Mouse (Mus musculus) left cerebral cortex, adult 2 months (tissue): ENCODE data around the gene Nupr1l. TPM values are rescaled to one million over a fixed set of nuclear protein-coding genes. Genes with fewer than 3 reads are reported as not detected.

Experiments used
- DNase-seq, 2 experiments: peaks; one replicate each; pipeline ENCODE4 v3.0.0; 2021 to 2022; ENCODE audit warnings: low spot score in 2 of 2, mixed read lengths in 1 of 2; ENCODE audit errors: extremely low spot score in 1 of 2
- H3K27ac ChIP-seq: fragments of 200-600 bp; 2 replicates; pipeline ENCODE4 v1.8.1; 2022
- H3K4me3 ChIP-seq: fragments of 200-600 bp; 2 replicates; pipeline ENCODE4 v1.8.1; 2022
- CTCF ChIP-seq: fragments of 200-600 bp; IDR thresholded peaks from 2 replicates; pipeline ENCODE4 v1.8.1; 2022; ENCODE audit warnings: antibody characterized with exemption, mild to moderate bottlenecking, moderate library complexity
- intact Hi-C: fragments of 180-260 bp; cut with DNase I; formaldehyde crosslinking; loops from one replicate; pipeline ENCODE4 v1.15.1; 2025
- long read RNA-seq, 2 experiments: library from polyadenylated mRNA; stranded (forward); transcript quantifications; one replicate each; pipeline ENCODE4 v2.0.0; 2021; ENCODE audit warnings: borderline mapping rate in 2 of 2
- total RNA-seq, 2 experiments: library from RNA; stranded (reverse); gene quantifications; 2 replicates each; pipeline ENCODE4 v1.2.3; 2021

Gene Nupr1l
- 1 to 10 TPM in 1 of 2 experiments, under 1 TPM in 1; 0.61 to 3.1 TPM for total RNA-seq
- long read RNA-seq, experiment 1, partial matches to known transcripts = 0 of 2 reads
- long read RNA-seq, experiment 1, other reads (novel, unspliced or antisense) = 0 of 2 reads
- long read RNA-seq, experiment 2 = 0 reads

DNA sequence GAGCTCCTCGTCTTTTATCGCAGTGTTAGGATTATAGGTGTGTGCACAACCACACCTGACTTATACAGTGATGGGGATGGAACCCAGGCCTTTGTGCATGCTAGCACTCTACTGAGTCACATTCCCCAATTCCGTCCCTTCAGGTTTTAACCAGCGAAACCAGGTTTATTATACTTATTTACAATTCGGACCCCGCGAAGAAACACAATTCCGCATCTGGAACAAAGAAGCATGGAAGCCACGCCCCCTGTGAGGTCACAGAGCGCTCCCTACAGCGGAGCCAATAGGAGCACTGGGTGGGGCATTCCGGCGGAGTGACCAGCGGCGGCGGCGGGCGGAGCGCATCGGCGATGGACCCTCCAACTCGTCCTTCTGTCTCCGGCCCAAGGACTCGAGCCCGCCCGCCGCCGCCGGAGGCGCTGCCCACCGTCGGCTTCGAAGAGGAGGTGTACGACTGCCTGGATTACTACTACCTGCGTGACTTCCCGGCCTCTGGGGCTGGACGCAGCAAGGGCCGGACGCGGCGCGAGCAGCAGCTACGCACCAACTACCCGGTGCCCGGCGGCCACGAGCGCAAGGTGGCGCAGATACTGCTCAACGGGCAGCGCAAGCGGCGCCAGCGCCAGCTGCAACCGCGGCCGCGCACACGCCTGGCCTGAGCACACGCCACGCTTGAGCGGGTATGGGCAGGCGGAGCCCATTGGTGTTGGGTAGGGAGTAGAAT, at the start of gene Nupr1l:
TSS of gene Nupr1l (plus strand) at position 299 of the 724 bp plus-strand sequence.
- Histone ChIP-seq H3K4me3 (peak within 1 kb of the TSS; percentile 85), H3K27ac (peak within 1 kb of the TSS; percentile 92)
- intact Hi-C loops = loop anchor here (5.0 kb wide), 1 partner anchor 34 kb away; the partner anchor contains the start of gene Vkorc1l1
- TF ChIP-seq CTCF = peak; percentile 18
- DNase-seq = peak; percentile 86 to 89

DNA sequence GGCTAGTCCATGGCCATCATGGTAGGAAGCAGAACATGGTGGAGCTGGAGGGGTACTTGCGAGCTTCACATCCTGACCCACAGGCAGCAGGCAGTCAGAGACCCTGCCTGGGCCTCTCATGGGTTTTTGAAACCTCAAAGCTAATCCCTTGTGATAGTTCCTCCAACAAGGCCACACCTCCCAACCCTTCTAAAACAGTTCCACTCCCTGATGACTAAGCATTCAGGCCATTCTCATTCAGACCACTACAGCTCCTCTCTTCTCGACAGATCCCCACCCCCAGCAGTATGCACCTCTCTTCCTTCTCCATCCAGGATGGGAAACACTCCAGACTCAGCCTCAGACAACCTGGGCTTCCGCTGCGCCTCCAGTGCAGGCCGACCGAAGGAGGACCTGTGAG, 46.0 kb upstream of the Nupr1l start:
- intact Hi-C loops = no loop called here
- no peak overlapping the region for H3K4me3 ChIP-seq

GRCm38 (mm10) chr5:129864467-129864866, 43.9 kb upstream of the Nupr1l start:
- intact Hi-C loops = loop anchor here (2.0 kb wide), 1 partner anchor 16 kb away; no protein-coding TSS in a partner anchor
- H3K4me3 ChIP-seq = no peak overlapping the region
- peak; percentile 28 to 45 for DNase-seq
- H3K27ac ChIP-seq = no peak overlapping the region
- peak; percentile 67 for TF ChIP-seq CTCF

More for the DNA sequence above, 46.0 kb upstream of the Nupr1l start:
- H3K27ac ChIP-seq = no peak overlapping the region
- no peak for TF ChIP-seq CTCF
- DNase-seq = no peak

GRCm38 (mm10) chr5:129865841-129866240, 42.5 kb upstream of the Nupr1l start:
- intact Hi-C loops = loop anchor here (2.0 kb wide), 1 partner anchor 15 kb away; no protein-coding TSS in a partner anchor
- no peak overlapping the region for H3K27ac ChIP-seq
- no peak for TF ChIP-seq CTCF
- no peak overlapping the region for H3K4me3 ChIP-seq
- no peak for DNase-seq

- intact Hi-C loops = no loop called here
- no peak for TF ChIP-seq CTCF
- no peak overlapping the region for H3K27ac ChIP-seq
- DNase-seq = no peak
- H3K4me3 ChIP-seq = no peak overlapping the region
Measured at GRCm38 (mm10) chr5:129869238-129869995, 38.9 kb upstream of the Nupr1l start.

DNA sequence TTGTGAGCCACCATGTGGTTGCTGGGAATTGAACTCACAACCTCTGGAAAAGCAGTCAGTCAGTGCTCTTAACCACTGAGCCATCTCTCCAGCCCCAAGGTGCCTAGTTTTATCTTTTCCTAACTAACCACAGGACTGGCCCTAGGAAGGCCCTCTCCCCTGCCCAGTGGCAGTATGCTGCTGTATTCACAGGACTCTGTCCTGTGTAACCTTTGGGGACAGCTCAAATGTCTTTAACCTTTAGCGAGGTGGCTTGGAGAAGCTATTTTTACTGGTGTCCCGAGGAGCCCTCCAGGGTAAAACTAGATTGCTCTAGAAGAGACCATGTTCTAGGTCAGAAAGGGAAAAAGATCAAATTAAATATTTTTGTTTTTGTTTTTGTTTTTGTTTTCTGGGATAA, 37.1 kb upstream of the Nupr1l start:
- H3K27ac ChIP-seq = no peak overlapping the region
- DNase-seq = no peak
- TF ChIP-seq CTCF = no peak
- intact Hi-C loops = no loop called here
- no peak overlapping the region for H3K4me3 ChIP-seq

DNA sequence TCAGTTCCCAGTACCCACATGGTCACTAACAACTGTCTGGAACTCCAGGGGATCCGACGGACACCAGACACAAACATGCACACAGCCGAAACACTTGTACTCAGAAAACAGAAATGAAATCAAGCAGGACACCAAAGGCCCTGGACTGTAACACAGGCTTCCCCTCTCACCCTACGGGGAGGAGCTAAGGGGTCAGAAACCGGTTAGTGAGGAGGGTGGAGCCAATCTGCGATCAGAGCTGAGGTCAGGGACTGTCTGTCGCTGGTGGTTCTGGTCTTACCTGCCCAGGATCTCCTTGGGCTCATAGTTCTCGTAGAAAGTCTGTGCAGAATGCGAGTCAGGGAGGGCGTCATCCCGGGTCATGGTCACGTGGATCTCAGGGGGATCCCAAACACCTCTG, 34.4 kb upstream of the Nupr1l start:
- intact Hi-C loops = no loop called here
- H3K27ac ChIP-seq = no peak overlapping the region
- no peak for TF ChIP-seq CTCF
- no peak for DNase-seq
- H3K4me3 ChIP-seq = no peak overlapping the region

DNA sequence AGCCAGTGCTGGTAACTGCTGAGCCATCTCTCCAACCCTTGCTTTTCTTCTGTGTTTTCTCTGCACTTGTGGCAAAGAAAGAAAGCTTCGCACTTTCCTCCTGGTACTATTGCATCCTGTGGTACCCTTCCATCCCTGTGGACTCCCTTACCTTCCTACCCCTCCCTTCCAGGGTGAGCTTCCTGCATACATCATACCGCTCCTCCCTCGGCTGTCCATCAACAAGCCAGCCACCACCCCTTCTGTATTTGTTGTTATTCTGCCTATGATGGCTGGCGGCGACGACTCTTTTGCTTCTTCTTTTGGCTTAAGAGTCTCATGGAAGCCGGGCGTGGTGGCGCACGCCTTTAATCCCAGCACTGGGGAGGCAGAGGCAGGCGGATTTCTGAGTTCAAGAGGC, 33.2 kb upstream of the Nupr1l start:
- no peak for DNase-seq
- TF ChIP-seq CTCF = no peak
- intact Hi-C loops = no loop called here

DNA sequence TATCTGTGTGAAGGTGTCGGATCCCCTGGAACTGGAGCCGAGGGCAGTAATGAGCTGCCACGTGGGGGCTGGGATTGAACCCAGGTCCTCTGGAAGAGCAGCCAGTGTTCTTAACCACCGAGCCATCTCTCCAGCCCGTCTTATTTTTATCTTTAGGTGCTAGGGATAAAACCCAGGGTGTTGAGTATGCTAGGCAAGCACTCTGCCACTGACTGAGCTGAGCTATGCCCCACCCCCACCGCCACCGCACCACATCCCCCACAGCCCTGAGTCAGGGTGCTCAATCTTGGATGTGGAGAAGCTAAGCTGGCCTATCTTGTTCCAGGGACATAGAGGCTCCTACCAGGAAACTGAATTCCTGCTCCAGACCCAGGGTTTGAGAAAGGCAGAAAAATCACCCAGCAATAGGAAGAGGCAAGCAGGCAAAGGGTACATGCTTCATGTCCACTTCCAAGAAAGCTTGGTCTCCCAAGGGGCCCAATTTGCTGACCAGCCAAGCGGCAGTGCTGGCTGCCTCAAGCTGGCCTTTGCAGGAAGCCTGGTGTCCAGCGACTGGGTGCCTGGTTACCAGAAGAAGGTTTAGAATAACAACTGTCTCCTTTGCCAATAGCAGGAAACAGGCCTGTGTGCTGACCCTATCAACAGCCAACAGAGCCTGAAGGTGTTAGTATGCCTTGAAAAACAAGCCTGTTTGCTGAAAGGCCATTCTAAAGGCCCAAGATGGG, 30.4 kb upstream of the Nupr1l start:
- no peak overlapping the region for H3K4me3 ChIP-seq
- peak overlapping the region; percentile 69 for H3K27ac ChIP-seq
- no peak for TF ChIP-seq CTCF
- intact Hi-C loops = no loop called here
- DNase-seq = peak; percentile 19 to 28

More for the DNA sequence above, 33.2 kb upstream of the Nupr1l start:
- Histone ChIP-seq H3K27ac (no peak overlapping the region), H3K4me3 (no peak overlapping the region)

- Histone ChIP-seq H3K4me3 (peak overlapping the region; percentile 6; the same call in 1 of the 2 replicates), H3K27ac (peak overlapping the region; percentile 69)
- intact Hi-C loops = no loop called here
- TF ChIP-seq CTCF = peak; percentile 50
- DNase-seq = peak; percentile 23 to 47
Measured at GRCm38 (mm10) chr5:129878946-129879345, 29.4 kb upstream of the Nupr1l start.

DNA sequence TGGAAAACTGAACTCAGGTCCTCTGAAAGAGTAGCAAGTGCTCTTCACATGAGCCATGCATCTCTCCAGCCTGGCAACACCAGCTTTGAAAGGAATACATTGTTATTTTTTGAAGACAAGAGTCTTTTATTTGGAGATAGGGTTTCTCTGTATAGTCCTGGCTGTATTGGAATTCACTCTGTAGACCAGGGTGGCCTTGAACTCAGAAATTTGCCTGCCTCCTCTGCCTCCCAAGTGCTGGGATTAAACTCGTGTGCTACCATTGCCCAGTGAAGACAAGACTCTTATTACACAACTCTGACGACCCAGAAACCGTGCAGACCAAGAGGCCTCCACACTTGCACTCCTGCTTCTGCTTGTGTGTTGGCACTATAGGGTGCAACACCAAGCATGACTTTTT, 28.5 kb upstream of the Nupr1l start:
- no peak for TF ChIP-seq CTCF
- DNase-seq = no peak
- Histone ChIP-seq H3K27ac (no peak overlapping the region), H3K4me3 (no peak overlapping the region)
- intact Hi-C loops = loop anchor here (2.0 kb wide), 1 partner anchor 15 kb away; no protein-coding TSS in a partner anchor
